15 mouse cellular contexts compared by ENCODE assay signal in the genomic region with DNA sequence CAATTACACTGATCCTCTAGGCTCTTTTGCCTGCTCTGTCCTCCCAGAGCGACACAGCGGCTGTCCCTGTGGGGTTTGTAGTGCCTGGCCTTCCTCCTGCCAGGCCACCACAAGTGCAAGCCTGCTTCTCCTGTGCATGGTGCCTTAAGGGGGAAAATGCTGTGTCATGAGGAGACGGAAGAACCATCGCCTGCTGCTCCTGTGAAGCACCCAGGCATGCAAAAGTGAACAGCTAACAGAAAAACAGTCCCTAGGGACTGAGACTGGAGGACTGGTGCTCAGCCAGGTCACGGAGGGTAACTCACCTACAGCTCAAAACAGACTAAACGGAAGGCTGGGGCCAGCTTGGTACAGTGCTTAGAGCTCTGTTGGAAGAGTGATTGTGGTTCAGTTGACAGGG. TPM values are rescaled to one million over a fixed set of nuclear protein-coding genes. Genes with fewer than 3 reads are reported as not detected.
DNase-seq lines count a peak whose midpoint lies in the region; ATAC-seq lines count a peak whose summit lies in the region.
"Had no signal": no experiment of that assay in that cellular context is flagged by ENCODE, and none has a peak within 500 bp of the region (broad histone marks: within the 10 kb centered on the region; RNA-seq: fewer than 3 reads in every experiment).

No protein-coding gene starts in this region.

- no peaks in the 10 kb centered on the region for H3K9me3 ChIP-seq in midbrain, embryonic 10.5 days (replicated peaks)
- H3K9me3 ChIP-seq in midbrain, embryonic 15.5 days, result no peaks in the 10 kb centered on the region
- H3K9me3 ChIP-seq: neural tube, embryonic 13.5 days had no signal

- WGBS in midbrain, embryonic 10.5 days, result 77% methylated on average over 6 of the region's 6 CpGs
- WGBS in midbrain, embryonic 15.5 days, result 65% methylated on average over 6 of the region's 6 CpGs

- H3K4me2 ChIP-seq in midbrain, embryonic 15.5 days, result no peak overlapping the region
- H3K4me2 ChIP-seq: neural tube, embryonic 13.5 days had no signal

- H3K27ac ChIP-seq in midbrain, embryonic 10.5 days (replicated peaks), result peak overlapping the region; percentile 34; the same call in 1 of the 2 replicates
- no peak overlapping the region for H3K27ac ChIP-seq in midbrain, embryonic 15.5 days
- H3K27ac ChIP-seq: neural tube, embryonic 13.5 days had no signal

- no peaks in the 10 kb centered on the region for H3K36me3 ChIP-seq in midbrain, embryonic 10.5 days
- no peaks in the 10 kb centered on the region for H3K36me3 ChIP-seq in midbrain, embryonic 15.5 days (replicated peaks)
- H3K36me3 ChIP-seq: neural tube, embryonic 13.5 days had no signal

- peaks cover 36% of the 10 kb centered on the region for H3K4me1 ChIP-seq in midbrain, embryonic 10.5 days
- H3K4me1 ChIP-seq in midbrain, embryonic 15.5 days, result peaks cover 9% of the 10 kb centered on the region; the same call in 1 of the 2 replicates

- H3K9ac ChIP-seq in midbrain, embryonic 15.5 days, result no peak overlapping the region
- H3K9ac ChIP-seq: neural tube, embryonic 13.5 days had no signal

- DNase-seq in midbrain, embryonic 10.5 days (ENCODE audit: low spot score), result no peak
- DNase-seq in kidney, postnatal 25 days, result peak; percentile 61 to 84
- no peak for DNase-seq in adrenal gland, adult 8-10 months
- DNase-seq in adrenal gland, postnatal 4 days (ENCODE audit: low spot score in 2 of 2), result no peak
- DNase-seq in urinary bladder, postnatal 14 days (ENCODE audit: low spot score), result no peak
- DNase-seq: adrenal gland, postnatal 25 days; embryo, embryonic 11 days; heart, postnatal 14 days; lung, postnatal 4 days had no signal

- no peak for ATAC-seq in midbrain, embryonic 15.5 days (replicated peaks)
- ATAC-seq in common myeloid progenitor, adult 5-6 weeks (replicated peaks; ENCODE audit: low read depth, poor library complexity, severe bottlenecking), result peak; percentile 51
- ATAC-seq in monocyte, adult 5-6 weeks (replicated peaks; ENCODE audit: insufficient number of reproducible peaks, low FRiP score, low TSS enrichment, poor library complexity, severe bottlenecking), result peak; percentile 40; the same call in 1 of the 2 replicates
- ATAC-seq: forebrain, embryonic 16.5 days had no signal

- no peak overlapping the region for H3K4me3 ChIP-seq in midbrain, embryonic 10.5 days
- H3K4me3 ChIP-seq in midbrain, embryonic 15.5 days, result no peak overlapping the region
- H3K4me3 ChIP-seq: neural tube, embryonic 13.5 days had no signal

- H3K27me3 ChIP-seq in midbrain, embryonic 10.5 days (ENCODE audit: low read depth, poor library complexity, severe bottlenecking), result peaks cover 42% of the 10 kb centered on the region
- no peaks in the 10 kb centered on the region; the same call in 1 of the 2 replicates for H3K27me3 ChIP-seq in midbrain, embryonic 15.5 days (replicated peaks)

RNA-seq across cellular contexts. Expression of gene Gdf15, which starts 3.3 kb away (rescaled TPM):
- polyA plus RNA-seq in midbrain, embryonic 10.5 days (2016; fragmentation: Nextera tagmentation; extraction: Ambion mirVana), result not detected in 2 replicates
- 0.13 and 0.19 TPM in 2 replicates for polyA plus RNA-seq in midbrain, embryonic 15.5 days (2015; fragmentation: Nextera tagmentation; extraction: Ambion mirVana)
- 0.29 TPM in 1 of 2 replicates, not detected in the other for total RNA-seq in common myeloid progenitor, adult 5-6 weeks (2017)
- total RNA-seq in monocyte, adult 5-6 weeks (2017), result 0.19 to 3.8 TPM in 2 of 3 replicates, not detected in the other
- total RNA-seq in adrenal gland, adult 8-10 months (2022), result 1 to 10 TPM; 1.8 to 3.5 (median 3.0) TPM
- 1 to 10 TPM in 1 of 2 experiments, under 1 TPM in 1; 0.59 to 1.8 TPM for total RNA-seq in adrenal gland, postnatal 4 days (2021)
- total RNA-seq: layer of hippocampus, postnatal 10 days had no signal
- polyA plus RNA-seq: neural tube, embryonic 13.5 days had no signal

RNA-seq across cellular contexts. Expression of gene Lrrc25, which starts 19.6 kb away (rescaled TPM):
- polyA plus RNA-seq in midbrain, embryonic 10.5 days (2016; fragmentation: Nextera tagmentation; extraction: Ambion mirVana), result 1.1 and 1.2 TPM in 2 replicates
- 1.2 and 1.6 TPM in 2 replicates for polyA plus RNA-seq in midbrain, embryonic 15.5 days (2015; fragmentation: Nextera tagmentation; extraction: Ambion mirVana)
- 1.6 and 2.6 TPM in 2 replicates for total RNA-seq in common myeloid progenitor, adult 5-6 weeks (2017)
- 28.5 to 42.6 TPM (median 42.2 TPM) in 3 replicates for total RNA-seq in monocyte, adult 5-6 weeks (2017)
- 1 to 10 TPM; 1.5 to 4.4 (median 3.2) TPM for total RNA-seq in adrenal gland, adult 8-10 months (2022)
- 1 to 10 TPM; 2.9 to 3.8 TPM for total RNA-seq in adrenal gland, postnatal 4 days (2021)

RNA-seq across cellular contexts. Expression of gene Pgpep1, which starts 24.7 kb away (rescaled TPM):
- 51.8 and 89.7 TPM in 2 replicates for polyA plus RNA-seq in midbrain, embryonic 10.5 days (2016; fragmentation: Nextera tagmentation; extraction: Ambion mirVana)
- 70.1 and 74.5 TPM in 2 replicates for polyA plus RNA-seq in midbrain, embryonic 15.5 days (2015; fragmentation: Nextera tagmentation; extraction: Ambion mirVana)
- 3.2 and 3.6 TPM in 2 replicates for total RNA-seq in common myeloid progenitor, adult 5-6 weeks (2017)
- total RNA-seq in monocyte, adult 5-6 weeks (2017), result 2.3 to 4.9 TPM (median 3.3 TPM) in 3 replicates
- total RNA-seq in adrenal gland, adult 8-10 months (2022), result 100 to 1,000 TPM; 129 to 163 (median 131) TPM
- 10 to 100 TPM; 62.1 to 76.0 TPM for total RNA-seq in adrenal gland, postnatal 4 days (2021)

RNA-seq across cellular contexts. Expression of gene Ssbp4, which starts 26.9 kb away (rescaled TPM):
- polyA plus RNA-seq in midbrain, embryonic 10.5 days (2016; fragmentation: Nextera tagmentation; extraction: Ambion mirVana), result 73.3 and 78.8 TPM in 2 replicates
- polyA plus RNA-seq in midbrain, embryonic 15.5 days (2015; fragmentation: Nextera tagmentation; extraction: Ambion mirVana), result 175 and 189 TPM in 2 replicates
- total RNA-seq in common myeloid progenitor, adult 5-6 weeks (2017), result 43.8 and 58.4 TPM in 2 replicates
- total RNA-seq in monocyte, adult 5-6 weeks (2017), result 83.1 to 151 TPM (median 94.1 TPM) in 3 replicates
- 100 to 1,000 TPM in 2 of 4 experiments, 10 to 100 TPM in 2; 69.3 to 158 (median 120) TPM for total RNA-seq in adrenal gland, adult 8-10 months (2022)
- 100 to 1,000 TPM; 137 to 154 TPM for total RNA-seq in adrenal gland, postnatal 4 days (2021)

RNA-seq across cellular contexts. Expression of gene Lsm4, which starts 37.5 kb away (rescaled TPM):
- polyA plus RNA-seq in midbrain, embryonic 10.5 days (2016; fragmentation: Nextera tagmentation; extraction: Ambion mirVana), result 315 and 355 TPM in 2 replicates
- polyA plus RNA-seq in midbrain, embryonic 15.5 days (2015; fragmentation: Nextera tagmentation; extraction: Ambion mirVana), result 175 and 193 TPM in 2 replicates
- 129 and 163 TPM in 2 replicates for total RNA-seq in common myeloid progenitor, adult 5-6 weeks (2017)
- 69.1 to 93.3 TPM (median 80.9 TPM) in 3 replicates for total RNA-seq in monocyte, adult 5-6 weeks (2017)
- total RNA-seq in adrenal gland, adult 8-10 months (2022), result 100 to 1,000 TPM in 1 of 4 experiments, 10 to 100 TPM in 3; 81.4 to 101 (median 86.6) TPM
- 10 to 100 TPM; 96.6 to 99.0 TPM for total RNA-seq in adrenal gland, postnatal 4 days (2021)

Comparison
In these comparisons a context has a peak if more than half of its experiments do, and no peak if none do; other contexts are left out.
1. DNase-seq: peak in kidney, postnatal 25 days (2 of 2); none in midbrain, embryonic 10.5 days (single experiment), adrenal gland, adult 8-10 months (single experiment), adrenal gland, postnatal 4 days (0 of 2) and urinary bladder, postnatal 14 days (single experiment).
2. RNA of gene Pgpep1, which starts 24.7 kb away (total RNA-seq): 129 to 163 TPM in adrenal gland, adult 8-10 months and 62.1 to 76.0 TPM in adrenal gland, postnatal 4 days; 3.2 to 3.6 TPM in common myeloid progenitor, adult 5-6 weeks and 2.3 to 4.9 TPM in monocyte, adult 5-6 weeks; every median in the first group is over 10 times any median in the second.